Mouse (Mus musculus) 416B (cell line): ENCODE measurements around the gene Armc3.
A peak's percentile ranks its signal among the peaks of the same experiment; 100 is the strongest.

Experiments
- DNase-seq: peaks from one replicate; pipeline ENCODE4 v3.0.0; 2011; ENCODE audit warnings: low read depth

Gene Armc3

GRCm38 (mm10) chr2:19198452-19199365 is at the start of gene Armc3:
Armc3 (plus strand) TSS chr2:19199302.
- DNase-seq = no peak

- no peak for DNase-seq
These were observed 46.4 kb upstream of the Armc3 start for GRCm38 (mm10) chr2:19152687-19153086.

DNA sequence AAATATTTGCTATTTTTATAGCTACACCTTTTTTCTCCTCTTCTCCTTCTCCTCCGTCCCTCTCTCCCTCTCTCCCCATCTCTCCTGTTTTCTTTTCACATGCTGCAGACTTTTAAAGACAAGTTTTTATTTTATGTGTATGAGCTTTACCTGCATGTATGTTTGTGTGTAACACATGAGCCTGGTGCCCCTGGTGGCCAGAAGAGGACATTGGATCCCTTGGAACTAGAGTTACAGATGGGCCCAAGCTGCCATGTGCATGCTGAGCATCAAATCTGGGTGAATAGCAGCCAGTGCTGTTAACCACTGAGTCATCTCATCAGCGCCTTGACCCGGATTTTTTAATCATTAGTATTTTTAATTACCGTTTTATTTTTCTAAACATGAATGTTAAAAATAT is 42.9 kb upstream of the Armc3 start:
- DNase-seq = peak; percentile 37

DNA sequence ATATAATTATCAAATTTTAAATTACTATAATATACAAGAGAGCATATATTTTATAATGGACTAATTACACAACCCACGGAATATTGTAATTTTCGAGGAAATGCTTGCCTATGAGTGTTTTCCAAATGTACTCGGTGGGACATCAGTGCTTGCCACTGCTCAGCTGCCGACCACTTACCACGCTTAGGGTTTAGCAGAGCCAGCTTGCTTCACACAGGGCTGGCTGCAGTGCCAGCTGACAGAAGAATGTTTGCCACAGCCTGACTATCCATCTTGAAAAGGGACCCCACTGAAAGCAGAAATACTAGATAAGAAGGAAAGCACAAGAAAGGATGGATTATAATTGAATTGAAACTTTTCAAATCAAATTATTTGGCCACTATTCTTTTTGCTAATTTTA is 39.6 kb upstream of the Armc3 start:
- DNase-seq = no peak

GRCm38 (mm10) chr2:19160368-19161114 is 38.6 kb upstream of the Armc3 start:
- no peak for DNase-seq

DNA sequence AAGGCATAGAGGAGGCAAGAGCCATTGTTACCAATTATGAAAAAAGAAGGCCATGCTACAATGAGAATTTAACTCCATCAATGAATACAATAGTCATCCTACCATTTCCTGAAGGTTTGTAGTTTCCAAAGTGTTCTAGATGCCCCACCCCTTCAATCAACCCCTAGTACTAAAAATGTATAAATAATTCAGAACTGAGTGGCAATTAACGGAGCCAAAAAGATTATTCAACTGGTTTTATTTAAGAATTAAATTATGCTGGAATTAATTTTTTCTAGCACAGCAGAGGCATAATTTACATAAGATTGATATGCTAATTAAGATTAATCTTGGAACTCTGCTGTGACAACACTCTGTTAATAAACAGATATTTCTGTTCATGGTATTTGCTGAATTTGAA is 34.9 kb upstream of the Armc3 start:
- no peak for DNase-seq

- DNase-seq = peak; percentile 41
These were observed 22.3 kb upstream of the Armc3 start for GRCm38 (mm10) chr2:19176827-19177236.

DNA sequence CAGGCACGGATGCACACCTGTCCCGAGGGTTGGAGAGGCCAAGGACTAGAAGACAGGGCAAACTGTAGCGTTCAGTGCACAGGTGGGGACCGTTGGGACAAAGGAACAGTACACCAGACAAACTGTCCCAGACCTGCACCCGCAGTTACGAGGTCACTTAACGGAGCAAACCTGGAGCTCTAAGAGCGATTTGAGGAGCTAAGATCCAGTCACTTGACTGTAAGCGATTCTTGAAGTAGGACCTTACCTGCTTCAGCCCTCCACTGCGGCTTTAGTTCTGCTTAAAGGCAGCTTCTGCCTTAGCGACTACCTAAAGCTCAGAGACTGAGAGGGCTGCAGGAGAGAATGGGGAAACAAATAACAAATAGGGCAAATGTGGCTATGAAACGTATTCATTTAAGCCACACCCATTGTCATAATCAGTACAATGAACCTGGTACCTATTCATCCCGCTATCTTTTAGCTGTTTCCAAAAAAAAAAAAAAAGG is 308 bp downstream of the Armc3 start:
- no peak for DNase-seq

GRCm38 (mm10) chr2:19200112-19200511 is 1.0 kb downstream of the Armc3 start:
- DNase-seq = no peak

- DNase-seq = peak; percentile 96
These were observed 2.6 kb downstream of the Armc3 start for GRCm38 (mm10) chr2:19201682-19202081.

GRCm38 (mm10) chr2:19234305-19234704 is 35.2 kb downstream of the Armc3 start:
- peak; percentile 73 for DNase-seq

DNA sequence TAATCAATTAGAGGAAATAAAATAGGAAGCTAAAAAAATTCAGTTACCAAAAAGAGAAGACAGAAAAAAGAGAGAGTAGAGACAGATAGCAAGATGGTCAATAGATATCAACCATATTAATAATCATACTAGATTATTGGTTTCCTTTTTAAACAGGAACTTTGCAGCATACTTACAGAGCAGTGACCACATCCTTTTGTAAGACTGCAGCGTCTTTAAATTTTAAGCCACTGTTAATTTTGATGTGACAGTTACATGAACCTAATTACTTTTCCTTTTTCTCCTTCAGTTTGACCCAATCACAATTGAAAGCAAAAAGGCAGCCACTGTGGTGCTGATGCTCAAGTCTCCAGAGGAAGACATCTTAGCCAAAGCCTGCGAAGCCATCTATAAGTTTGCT is 36.1 kb downstream of the Armc3 start:
- peak; percentile 36 for DNase-seq

- no peak for DNase-seq
These were observed 36.5 kb downstream of the Armc3 start for GRCm38 (mm10) chr2:19235614-19236013.

DNA sequence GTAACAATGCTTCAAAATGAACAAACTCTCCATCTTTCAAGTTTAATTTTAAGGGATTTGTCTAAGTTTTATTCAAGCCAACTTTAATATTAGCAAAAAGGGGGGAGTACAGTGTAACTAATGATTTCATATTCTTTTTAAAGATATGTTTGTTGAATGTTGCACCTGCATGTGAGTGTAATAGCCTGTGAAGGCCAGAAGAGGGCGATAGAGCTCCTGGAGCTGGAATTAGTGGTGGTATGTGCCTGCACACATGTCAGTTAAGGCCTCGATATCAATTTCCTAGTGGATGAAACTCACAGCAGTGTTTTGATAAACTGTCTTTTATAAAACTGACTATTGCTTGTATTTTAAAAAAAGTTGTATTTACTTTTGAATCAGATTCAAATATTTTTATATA is 39.7 kb downstream of the Armc3 start:
- peak; percentile 28 for DNase-seq

DNA sequence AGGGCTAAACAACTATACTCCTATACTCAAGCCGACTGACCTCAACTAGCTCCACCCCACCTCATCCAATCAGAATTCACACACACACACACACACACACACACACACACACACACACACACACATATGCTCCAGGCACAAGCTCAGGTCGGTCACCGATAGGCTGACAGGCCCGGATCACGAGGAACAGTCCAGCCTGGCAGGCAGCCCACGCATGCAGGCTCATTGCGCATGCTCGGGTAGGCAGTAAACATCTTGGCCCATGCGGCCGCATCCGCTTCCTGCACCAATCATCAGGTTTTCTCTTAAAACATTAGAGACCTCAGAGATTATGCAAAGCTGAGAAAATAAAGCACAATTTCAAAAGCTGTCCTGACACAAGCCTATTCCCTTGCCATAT is 50.5 kb downstream of the Armc3 start:
- no peak for DNase-seq

DNA sequence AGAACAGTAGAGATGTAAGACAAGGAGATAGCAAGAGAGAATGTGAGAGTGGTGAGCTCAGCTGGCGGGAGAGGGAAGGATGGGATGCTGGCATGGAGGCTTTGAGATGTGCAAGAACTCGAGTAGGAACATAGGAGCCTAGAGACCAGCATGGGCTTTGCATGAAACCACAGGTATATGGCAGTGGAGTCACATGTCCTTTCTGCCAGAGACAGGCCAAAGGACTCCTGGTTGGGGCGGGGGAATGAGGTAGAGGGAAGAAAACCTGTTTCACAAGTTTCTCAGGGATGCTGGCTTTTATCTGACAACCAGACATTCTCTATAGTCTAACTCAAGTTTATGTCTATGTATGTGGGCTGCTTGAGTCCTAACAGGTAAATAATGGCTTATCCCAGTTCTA is 55.9 kb downstream of the Armc3 start:
- DNase-seq = no peak

DNA sequence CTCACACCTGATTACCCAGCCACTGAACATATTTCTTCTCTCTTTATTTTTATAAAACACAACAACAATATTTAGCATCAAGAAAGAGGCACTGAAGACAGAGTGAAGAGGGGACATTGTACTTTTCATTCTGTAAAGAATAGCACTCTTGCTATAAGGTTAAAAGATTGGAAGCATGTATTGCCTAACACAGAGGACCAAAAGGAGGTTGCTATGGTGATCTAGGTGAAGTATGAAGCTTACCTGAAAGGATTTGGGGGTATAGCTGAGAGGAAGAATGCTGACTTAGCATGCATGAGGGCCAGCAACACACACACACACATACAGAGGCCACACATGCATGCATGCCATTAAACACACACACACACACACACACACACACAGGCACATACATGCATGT is 58.2 kb downstream of the Armc3 start:
- no peak for DNase-seq

DNA sequence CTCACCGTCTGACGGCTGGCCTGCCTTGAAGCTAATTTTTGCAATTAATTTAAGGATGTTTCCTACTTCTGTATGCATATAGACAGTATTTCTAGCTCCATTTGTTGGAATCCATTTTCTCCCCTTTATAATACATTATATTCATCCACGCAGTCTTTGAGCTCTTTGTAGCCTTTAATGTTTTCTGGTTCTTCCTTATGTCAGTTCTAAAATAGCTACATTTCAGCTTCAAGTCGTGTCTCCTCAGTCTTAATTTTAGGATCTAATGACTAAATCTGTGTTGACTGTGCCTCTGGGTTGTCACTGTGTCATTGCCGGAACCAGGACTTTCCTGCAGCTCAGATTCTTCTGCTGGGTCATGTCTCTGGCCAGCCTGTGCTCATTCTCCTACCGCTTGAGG is 61.3 kb downstream of the Armc3 start:
- DNase-seq = no peak

- DNase-seq = peak; percentile 16
These were observed 64.3 kb downstream of the Armc3 start for GRCm38 (mm10) chr2:19263375-19263774.

GRCm38 (mm10) chr2:19265834-19266233 is 66.7 kb downstream of the Armc3 start:
- no peak for DNase-seq

DNA sequence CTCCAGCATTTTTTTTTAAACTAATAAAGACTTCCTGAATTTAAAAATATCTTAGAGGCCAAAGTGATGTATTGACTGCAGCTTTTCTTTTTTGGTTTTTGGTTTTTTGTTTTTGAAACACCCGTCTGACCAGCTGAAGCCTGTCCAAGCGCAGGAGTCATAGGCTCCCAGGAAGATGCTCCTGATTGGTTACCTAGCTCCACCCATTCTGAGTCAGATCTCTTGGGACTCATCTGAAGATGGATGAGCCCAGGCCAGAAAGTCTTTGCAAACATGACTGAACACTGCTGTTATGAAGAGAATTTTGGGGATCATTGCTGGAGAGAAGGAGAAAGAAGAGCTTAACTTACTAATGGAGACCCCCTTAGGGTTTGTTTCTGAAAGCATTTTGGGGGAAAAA is 68.3 kb downstream of the Armc3 start:
- DNase-seq = no peak

- DNase-seq = peak; percentile 18
These were observed 70.9 kb downstream of the Armc3 start for GRCm38 (mm10) chr2:19269955-19270354.

DNA sequence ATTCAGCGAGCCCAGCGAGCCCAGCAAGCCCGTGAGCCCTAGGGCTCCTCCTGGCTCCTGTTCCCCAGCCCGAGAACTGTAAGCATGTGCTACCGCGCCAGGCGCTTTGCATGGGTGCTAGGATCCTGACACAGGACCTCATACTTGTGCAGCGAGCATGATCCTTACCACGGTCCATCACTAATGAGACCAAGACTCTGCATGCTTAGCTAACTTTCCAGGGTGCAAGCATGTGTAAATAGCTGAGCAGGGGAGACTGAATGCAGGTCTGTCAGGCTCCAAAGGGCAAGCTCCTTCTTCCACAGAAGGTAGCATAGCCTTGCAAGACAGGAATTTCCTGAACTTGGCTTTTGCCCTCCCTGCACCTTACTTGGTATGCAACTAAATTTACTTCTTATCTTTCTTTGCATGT is 71.6 kb downstream of the Armc3 start:
- DNase-seq = no peak
